Mouse (Mus musculus) liver, adult 2 months (tissue): ENCODE measurements around the gene Trex1. TPM values are rescaled to one million over a fixed set of nuclear protein-coding genes. Genes with fewer than 3 reads are reported as not detected.

Source experiments
- DNase-seq: peaks from one replicate; pipeline ENCODE4 v3.0.0-alpha.2; 2011; ENCODE audit warnings: low read depth, low spot score; ENCODE audit errors: extremely low read depth
- H3K27ac ChIP-seq: fragments of 200-500 bp; replicated peaks from 2 replicates; pipeline ENCODE4 v1.5.1; 2012; ENCODE audit warnings: low read depth, mild to moderate bottlenecking, control low read depth, inconsistent platforms, low read length; ENCODE audit not compliant: insufficient read depth
- H3K27me3 ChIP-seq: fragments of 200-500 bp; 2 replicates; pipeline ENCODE4 v1.6.1; 2012; ENCODE audit warnings: mild to moderate bottlenecking, moderate library complexity, low read length, inconsistent platforms; ENCODE audit not compliant: control insufficient read depth, insufficient read depth
- H3K36me3 ChIP-seq: fragments of 200-500 bp; 2 replicates; pipeline ENCODE4 v1.6.1; 2012; ENCODE audit warnings: low read length, inconsistent platforms; ENCODE audit not compliant: control insufficient read depth, insufficient read depth
- H3K4me1 ChIP-seq: fragments of 200-500 bp; 2 replicates; pipeline ENCODE4 v1.6.1; 2011; ENCODE audit warnings: low read length; ENCODE audit not compliant: control insufficient read depth, insufficient read depth
- H3K4me3 ChIP-seq: fragments of 200-500 bp; 2 replicates; pipeline ENCODE4 v1.5.1; 2011; ENCODE audit warnings: low read depth, mild to moderate bottlenecking, control low read depth, low read length, moderate library complexity; ENCODE audit not compliant: insufficient read depth
- H3K79me2 ChIP-seq: fragments of 200-500 bp; 2 replicates; pipeline ENCODE4 v1.6.1; 2012; ENCODE audit warnings: inconsistent platforms, mild to moderate bottlenecking, low read length, moderate library complexity; ENCODE audit not compliant: control insufficient read depth, insufficient read depth
- H3K9ac ChIP-seq: fragments of 200-500 bp; 2 replicates; pipeline ENCODE4 v1.6.1; 2012; ENCODE audit warnings: low read depth, mild to moderate bottlenecking, control low read depth, inconsistent platforms, low read length
- CTCF ChIP-seq: fragments of 200-500 bp; IDR thresholded peaks from 2 replicates; pipeline ENCODE4 v1.5.1; 2011; ENCODE audit warnings: low read depth, low read length, control low read depth
- POLR2A ChIP-seq: fragments of 200-500 bp; IDR thresholded peaks from 2 replicates; pipeline ENCODE4 v1.6.1; 2011; ENCODE audit warnings: low read length, control low read depth; ENCODE audit not compliant: insufficient read depth; ENCODE audit errors: extremely low read depth
- WGBS: fragments of 180-500 bp; shearing (Covaris S2); methylation state at CpG from one replicate; pipeline ENCODE4 v1.1.7; 2018; 5-methylcytosine and 5-hydroxymethylcytosine counted together
- polyA plus RNA-seq: library from polyadenylated mRNA; depleted of rRNA; stranded (reverse); fragments of >200 nt; gene quantifications from 2 replicates; pipeline ENCODE4 v1.2.3, GENCODE M21; 2012
- total RNA-seq: library from RNA; depleted of rRNA; stranded (reverse); fragments of >200 nt; gene quantifications from 2 replicates; pipeline ENCODE4 v1.2.3, GENCODE M21; 2014

Gene Trex1
- total and polyA plus RNA-seq, 2 experiments, result 8.4 to 41.1 TPM

GRCm38 (mm10) chr9:109052490-109053260 lies 6.9 kb downstream of the Trex1 start:
- Histone ChIP-seq H3K36me3 (no peaks in the 10 kb centered on the region), H3K79me2 (peaks cover 7% of the 10 kb centered on the region; the same call in 1 of the 2 replicates), H3K4me1 (peaks cover 5% of the 10 kb centered on the region), H3K4me3 (peak overlapping the region; percentile 5; the same call in 1 of the 2 replicates), H3K27ac (no peak overlapping the region), H3K9ac (no peak overlapping the region), H3K27me3 (no peaks in the 10 kb centered on the region)
- 90% methylated on average over 9 of the region's 9 CpGs for WGBS
- TF ChIP-seq CTCF (no peak), POLR2A (no peak)
- no peak for DNase-seq

GRCm38 (mm10) chr9:109051651-109052489 lies 7.7 kb downstream of the Trex1 start:
- H3K79me2 ChIP-seq, result peaks cover 7% of the 10 kb centered on the region; the same call in 1 of the 2 replicates
- peaks cover 5% of the 10 kb centered on the region for H3K4me1 ChIP-seq
- 80% methylated on average over 10 of the region's 10 CpGs for WGBS
- DNase-seq, result no peak
- H3K27me3 ChIP-seq, result no peaks in the 10 kb centered on the region
- no peak overlapping the region for H3K9ac ChIP-seq
- no peak overlapping the region for H3K4me3 ChIP-seq
- no peaks in the 10 kb centered on the region for H3K36me3 ChIP-seq
- no peak overlapping the region for H3K27ac ChIP-seq
- TF ChIP-seq CTCF (no peak), POLR2A (no peak)

GRCm38 (mm10) chr9:109051011-109051501 lies 8.5 kb downstream of the Trex1 start:
- H3K9ac ChIP-seq, result no peak overlapping the region
- H3K36me3 ChIP-seq, result no peaks in the 10 kb centered on the region
- WGBS, result 80% methylated on average over 13 of the region's 13 CpGs
- H3K79me2 ChIP-seq, result peaks cover 3% of the 10 kb centered on the region; the same call in 1 of the 2 replicates
- H3K4me3 ChIP-seq, result no peak overlapping the region
- H3K27ac ChIP-seq, result peak overlapping the region; percentile 5; the same call in 1 of the 2 replicates
- no peak for TF ChIP-seq CTCF
- no peak for TF ChIP-seq POLR2A
- H3K4me1 ChIP-seq, result peaks cover 5% of the 10 kb centered on the region
- no peaks in the 10 kb centered on the region for H3K27me3 ChIP-seq
- DNase-seq, result no peak

- WGBS, result 77% methylated on average over 3 of the region's 3 CpGs
These were observed 8.9 kb downstream of the Trex1 start for GRCm38 (mm10) chr9:109050674-109050997.

GRCm38 (mm10) chr9:109049996-109050673 lies 9.4 kb downstream of the Trex1 start:
- TF ChIP-seq POLR2A (no peak), CTCF (no peak)
- H3K27me3 ChIP-seq, result no peaks in the 10 kb centered on the region
- no peak overlapping the region for H3K27ac ChIP-seq
- H3K4me1 ChIP-seq, result peaks cover 3% of the 10 kb centered on the region
- H3K9ac ChIP-seq, result no peak overlapping the region
- 88% methylated on average over 9 of the region's 9 CpGs for WGBS
- no peak for DNase-seq
- H3K4me3 ChIP-seq, result no peak overlapping the region
- no peaks in the 10 kb centered on the region for H3K36me3 ChIP-seq
- no peaks in the 10 kb centered on the region for H3K79me2 ChIP-seq

More at GRCm38 (mm10) chr9:109050674-109050997, 8.9 kb downstream of the Trex1 start:
- H3K4me3 ChIP-seq, result no peak overlapping the region
- no peaks in the 10 kb centered on the region for H3K27me3 ChIP-seq
- H3K27ac ChIP-seq, result no peak overlapping the region
- H3K79me2 ChIP-seq, result peaks cover 3% of the 10 kb centered on the region; the same call in 1 of the 2 replicates
- no peak for TF ChIP-seq CTCF
- no peak for TF ChIP-seq POLR2A
- no peak overlapping the region for H3K9ac ChIP-seq
- DNase-seq, result no peak
- H3K36me3 ChIP-seq, result no peaks in the 10 kb centered on the region
- H3K4me1 ChIP-seq, result peaks cover 5% of the 10 kb centered on the region
